Mouse (Mus musculus): ENCODE measurements around the gene Tab1.
A peak's percentile ranks its signal among the peaks of the same experiment; 100 is the strongest.

The Tab1 gene

DNA sequence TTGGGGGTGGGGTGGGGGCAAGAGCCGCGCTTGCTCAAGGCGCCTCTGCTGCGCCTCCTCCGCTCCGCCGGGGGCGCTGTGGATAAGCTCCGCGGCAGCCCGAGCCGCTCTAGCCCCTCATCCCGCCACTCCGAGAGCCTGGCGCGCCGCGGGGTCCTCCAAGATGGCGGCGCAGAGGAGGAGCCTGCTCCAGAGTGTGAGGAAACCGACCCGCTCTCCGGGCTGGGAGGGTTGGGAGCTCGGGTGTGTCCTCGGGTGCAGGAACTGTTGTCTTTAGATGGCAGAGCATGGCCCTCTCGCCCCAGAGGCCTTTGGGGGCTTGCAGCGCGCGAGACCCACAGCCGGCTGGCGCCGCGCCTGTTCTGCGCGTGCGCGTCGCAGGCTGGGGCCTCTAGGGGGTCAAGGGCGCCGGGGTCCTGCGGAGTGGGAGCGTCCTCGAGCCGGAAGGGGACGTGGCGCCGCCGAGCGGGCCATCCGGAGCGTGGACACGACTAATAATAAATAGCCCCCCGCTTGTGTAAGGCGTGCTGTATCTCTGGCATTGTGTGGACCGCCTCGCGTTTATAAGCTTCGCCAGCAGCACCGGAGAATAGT lies at the start of gene Tab1:
TSS of gene Tab1 (plus strand) at position 135 of the 594 bp plus-strand sequence.
- peak; percentile 97 for DNase-seq (ENCODE audit: low read depth, low spot score)

- peak; percentile 99 for DNase-seq (ENCODE audit: low read depth, low spot score)
Measured at GRCm38 (mm10) chr15:80083276-80083731, 49.6 kb upstream of the Tab1 start.

- no peak for DNase-seq (ENCODE audit: low read depth, low spot score)
Measured at GRCm38 (mm10) chr15:80083740-80084139, 49.2 kb upstream of the Tab1 start.

- no peak for DNase-seq (ENCODE audit: low read depth, low spot score)
Measured at GRCm38 (mm10) chr15:80087406-80088012, 45.4 kb upstream of the Tab1 start.

DNA sequence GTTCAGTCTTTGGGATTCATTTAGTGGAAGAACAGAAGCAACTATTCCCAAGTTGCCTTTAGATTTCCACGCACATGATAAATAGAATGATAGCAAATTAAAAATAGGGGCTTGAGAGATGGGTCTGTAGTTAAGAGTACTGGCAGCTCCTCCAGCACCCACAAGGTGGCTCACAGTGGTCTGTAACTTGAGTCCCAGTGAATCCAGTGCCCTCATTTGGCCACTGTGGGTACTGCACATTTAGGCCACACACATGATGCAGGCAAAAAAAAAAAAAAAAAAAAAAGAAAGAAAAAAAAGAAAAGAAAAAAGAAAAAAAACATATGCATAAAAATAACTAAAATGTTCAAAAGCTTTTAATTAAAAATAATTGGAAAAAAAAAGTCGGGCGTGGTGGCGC lies 44.3 kb upstream of the Tab1 start:
- DNase-seq (ENCODE audit: low read depth, low spot score) = peak; percentile 90

DNA sequence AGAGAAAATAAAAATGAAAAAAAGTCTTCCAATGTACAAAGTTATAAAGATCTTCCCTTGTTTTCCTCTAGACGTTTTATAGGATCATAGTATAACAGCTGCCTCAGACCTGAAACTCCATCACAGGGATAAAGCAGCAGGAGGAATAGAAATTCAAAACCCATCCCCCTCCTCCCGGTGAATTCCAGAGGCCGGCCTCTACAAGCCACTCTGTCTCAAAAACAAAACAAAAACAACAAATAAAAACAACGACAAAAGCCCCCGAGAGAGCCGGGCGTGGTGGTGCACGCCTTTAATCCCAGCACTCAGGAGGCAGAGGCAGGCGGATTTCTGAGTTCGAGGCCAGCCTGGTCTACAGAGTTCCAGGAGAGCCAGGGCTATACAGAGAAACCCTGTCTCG lies 42.8 kb upstream of the Tab1 start:
- DNase-seq (ENCODE audit: low read depth, low spot score) = no peak

DNA sequence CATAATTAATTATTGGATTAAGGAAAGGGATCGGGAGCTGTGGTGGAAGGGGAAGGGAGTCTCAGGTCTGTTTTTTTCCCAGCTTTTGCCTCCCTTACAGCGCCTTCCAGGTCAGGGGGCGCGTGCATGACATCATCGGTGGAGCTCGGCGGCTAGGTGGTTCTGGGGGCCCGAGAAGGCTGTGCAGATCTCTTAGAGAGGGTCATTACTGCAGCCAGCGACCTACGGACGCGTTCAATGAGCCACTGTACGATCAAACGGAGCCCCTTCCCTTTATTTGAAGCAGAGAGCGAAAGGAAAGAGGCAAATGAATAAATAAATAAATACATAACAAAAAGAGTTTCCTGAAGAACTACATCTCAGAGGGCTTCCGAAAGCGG lies 42.2 kb upstream of the Tab1 start:
- no peak for DNase-seq (ENCODE audit: low read depth, low spot score)

DNA sequence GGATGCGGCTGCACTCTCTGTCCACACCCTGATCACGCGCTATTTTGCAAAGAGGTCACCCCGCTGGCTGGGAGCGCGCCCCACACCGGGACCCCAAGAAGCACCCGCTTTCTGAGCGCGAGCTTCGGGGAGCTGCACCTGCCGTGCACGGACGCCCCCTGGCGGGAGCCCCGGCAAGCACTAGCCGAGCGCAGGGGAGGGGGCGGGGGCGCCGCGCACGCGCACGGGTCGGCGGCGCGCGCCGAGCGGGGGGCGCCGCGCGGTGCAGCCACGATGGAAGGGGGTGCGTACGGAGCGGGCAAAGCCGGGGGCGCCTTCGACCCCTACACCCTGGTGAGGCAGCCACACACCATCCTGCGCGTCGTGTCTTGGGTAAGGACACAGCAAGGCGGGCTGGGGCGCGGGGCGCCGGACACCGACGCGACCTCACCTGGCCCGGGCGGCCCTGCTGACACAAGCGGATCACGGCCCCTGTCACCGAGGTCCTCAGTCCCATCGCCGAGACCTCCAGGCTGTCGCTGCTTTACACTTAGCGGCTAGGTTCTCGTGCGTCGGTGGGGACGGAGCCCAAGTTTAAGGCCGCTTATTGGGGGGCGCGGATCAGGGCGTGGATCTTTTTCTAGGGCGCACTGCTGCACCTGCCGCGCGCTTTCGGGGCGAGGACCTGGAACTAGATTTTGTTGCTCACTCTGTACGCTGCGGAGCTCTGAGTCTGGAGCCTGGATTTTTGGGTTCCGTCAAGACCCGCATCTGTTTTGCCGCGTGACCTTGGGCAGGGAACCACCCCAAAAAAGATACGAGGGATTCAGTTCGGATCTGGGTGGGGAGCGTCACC lies 41.6 kb upstream of the Tab1 start, which contains the start of the genes Syngr1 and Rpl3:
TSS of gene Syngr1 (plus strand) at position 214 of the 835 bp plus-strand sequence.
TSS of gene Rpl3 (minus strand) at position 748 of the 835 bp plus-strand sequence.
- peak; percentile 74 for DNase-seq (ENCODE audit: low read depth, low spot score)

DNA sequence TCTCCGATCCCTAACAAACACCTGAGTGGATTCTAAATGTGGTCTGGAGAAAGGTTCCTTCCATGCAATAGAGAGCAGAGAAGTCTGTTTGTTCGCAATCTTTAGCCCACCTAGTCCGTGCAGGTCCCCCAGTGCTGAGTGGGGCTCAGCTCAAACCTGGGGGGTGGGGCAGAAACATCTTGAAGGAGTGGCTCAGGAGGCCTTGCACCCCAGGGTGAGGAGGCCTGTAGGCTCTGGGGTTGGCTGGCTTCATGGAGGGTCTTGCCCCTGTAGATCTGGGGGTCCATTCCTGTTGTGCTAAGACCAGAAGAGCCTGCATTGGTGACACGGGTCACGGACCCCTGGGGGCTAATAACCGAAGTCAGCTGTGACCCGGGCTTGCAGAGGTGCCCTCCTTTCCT lies 40.9 kb upstream of the Tab1 start:
- DNase-seq (ENCODE audit: low read depth, low spot score) = no peak

GRCm38 (mm10) chr15:80092599-80092998 lies 40.3 kb upstream of the Tab1 start:
- DNase-seq (ENCODE audit: low read depth, low spot score) = no peak

DNA sequence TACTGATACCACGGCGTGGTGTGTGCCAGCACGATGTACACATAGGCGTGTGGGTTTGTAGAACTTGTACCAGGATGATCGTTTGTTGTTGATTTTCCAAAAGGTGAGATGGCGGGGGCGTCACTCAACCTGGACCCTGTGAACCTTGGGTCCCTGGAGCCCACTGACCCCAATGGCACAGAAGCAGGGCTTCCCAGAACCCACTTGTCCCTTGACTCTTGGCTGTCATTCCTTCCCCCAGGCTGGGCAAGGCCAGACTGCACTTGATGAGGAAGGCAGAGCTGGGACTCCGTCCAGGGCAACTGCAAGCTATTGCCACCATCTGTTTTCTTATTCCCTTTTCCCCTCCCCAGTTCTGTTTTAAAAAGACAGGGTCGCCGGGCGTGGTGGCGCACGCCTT lies 38.7 kb upstream of the Tab1 start:
- no peak for DNase-seq (ENCODE audit: low read depth, low spot score)

- no peak for DNase-seq (ENCODE audit: low read depth, low spot score)
Measured at GRCm38 (mm10) chr15:80095596-80095995, 37.3 kb upstream of the Tab1 start.

- DNase-seq (ENCODE audit: low read depth, low spot score) = no peak
Measured at GRCm38 (mm10) chr15:80096406-80096805, 36.5 kb upstream of the Tab1 start.

- no peak for DNase-seq (ENCODE audit: low read depth, low spot score)
Measured at GRCm38 (mm10) chr15:80096946-80097881, 35.7 kb upstream of the Tab1 start.

- DNase-seq (ENCODE audit: low read depth, low spot score) = no peak
Measured at GRCm38 (mm10) chr15:80097999-80098461, 34.9 kb upstream of the Tab1 start.

DNA sequence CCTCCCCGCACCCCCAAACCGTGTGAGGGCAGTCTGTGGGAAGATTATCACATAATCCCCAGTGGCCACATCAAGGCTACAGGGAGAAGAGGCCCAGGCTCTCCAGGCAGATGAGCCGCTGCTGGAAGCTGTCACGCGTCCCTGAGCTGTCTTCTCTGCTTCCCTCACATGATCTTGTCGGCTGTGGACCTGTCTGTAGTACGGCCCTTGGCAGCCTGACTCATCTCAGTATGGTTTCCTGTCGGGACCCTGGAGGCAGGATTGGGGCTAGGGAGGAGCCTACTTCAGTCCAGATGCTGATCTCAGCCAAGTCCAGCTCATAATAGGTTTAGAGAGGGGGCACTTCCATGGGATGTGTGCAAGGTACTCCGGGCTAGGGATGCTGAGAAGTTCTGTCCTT lies 34.1 kb upstream of the Tab1 start:
- no peak for DNase-seq (ENCODE audit: low read depth, low spot score)

GRCm38 (mm10) chr15:80099477-80099876 lies 33.5 kb upstream of the Tab1 start:
- DNase-seq (ENCODE audit: low read depth, low spot score) = no peak

- DNase-seq (ENCODE audit: low read depth, low spot score) = no peak
Measured at GRCm38 (mm10) chr15:80100196-80100595, 32.7 kb upstream of the Tab1 start.

GRCm38 (mm10) chr15:80100871-80101270 lies 32.1 kb upstream of the Tab1 start:
- DNase-seq (ENCODE audit: low read depth, low spot score) = no peak

- no peak for DNase-seq (ENCODE audit: low read depth, low spot score)
Measured at GRCm38 (mm10) chr15:80101503-80101902, 31.4 kb upstream of the Tab1 start.

GRCm38 (mm10) chr15:80102495-80102894 lies 30.4 kb upstream of the Tab1 start:
- no peak for DNase-seq (ENCODE audit: low read depth, low spot score)

Data from A20 (cell line).